Mouse (Mus musculus) naive thymus-derived CD4-positive, alpha-beta T cell, adult 5 months (primary cell): ENCODE data around the gene Mmrn2. TPM values are rescaled to one million over a fixed set of nuclear protein-coding genes. Genes with fewer than 3 reads are reported as not detected.

ENCODE experiments used
- polyA plus RNA-seq: library from polyadenylated mRNA; unstranded; fragments of 100-300 nt; shearing (Covaris generic); gene quantifications from one replicate; pipeline ENCODE4 v1.2.1, GENCODE M21; 2017

Mmrn2 gene
- not detected for polyA plus RNA-seq

GRCm38 (mm10) chr14:34375415-34375904, at the start of gene Mmrn2:
TSS of gene Mmrn2 (plus strand) at chr14:34375465.

DNA sequence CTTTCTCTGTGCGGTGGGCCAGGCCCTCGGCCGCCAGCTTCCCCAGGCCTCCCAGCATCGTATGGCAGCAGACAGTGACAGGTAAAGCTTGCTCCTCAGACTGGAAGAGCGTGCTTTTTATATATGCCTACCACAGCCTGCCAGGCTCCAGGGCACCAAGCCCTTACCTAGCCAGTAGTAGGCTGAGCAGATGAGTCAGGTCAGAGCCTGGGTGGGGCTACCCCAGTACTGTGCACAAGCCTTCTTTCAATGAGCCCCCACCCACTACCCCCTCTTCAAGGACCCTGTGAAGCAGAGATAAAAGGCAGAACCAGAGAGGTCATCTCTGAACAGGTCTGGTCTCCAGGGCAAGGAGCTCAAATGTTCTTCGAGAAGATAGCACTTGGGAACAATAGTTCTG, 20.0 kb upstream of the Mmrn2 start, which contains the start of gene Fam25c:
Gene Fam25c, minus strand, starts transcription at position 133 of the 400 bp plus-strand sequence.

DNA sequence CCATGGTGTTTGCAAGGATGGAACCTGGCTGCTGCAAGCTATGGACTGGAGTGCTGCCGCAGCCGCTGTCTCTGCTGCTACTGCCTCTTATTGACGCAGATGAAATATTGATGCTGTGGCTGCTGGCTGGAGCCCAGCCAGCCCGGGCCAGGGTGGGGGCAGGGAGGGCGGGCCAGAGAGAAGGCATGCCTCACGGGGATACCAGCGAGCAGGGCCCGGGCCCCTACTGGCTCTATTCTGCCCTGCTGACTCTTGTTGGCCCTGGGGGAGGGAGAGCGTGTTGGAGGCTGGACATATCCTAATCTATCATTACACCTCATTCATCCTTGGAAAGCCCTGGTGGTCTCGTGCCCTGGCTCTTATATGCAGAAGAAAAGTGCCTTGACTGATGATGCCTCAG, 688 bp upstream of the Mmrn2 start, which contains the start of gene Sncg:
Gene Sncg, minus strand, starts transcription at position 213 of the 400 bp plus-strand sequence.

Other genes with a start within 250 kb of the Mmrn2 start
- gene Npy4r, start 223.0 kb upstream of the Mmrn2 start, polyA plus RNA-seq, result not detected
- gene Gprin2, start 173.8 kb upstream of the Mmrn2 start, polyA plus RNA-seq, result not detected
- gene Syt15, start 155.9 kb upstream of the Mmrn2 start, polyA plus RNA-seq, result not detected
- 23.7 TPM for gene Shld2, start 65.0 kb upstream of the Mmrn2 start, polyA plus RNA-seq
- gene Glud1, start 64.7 kb upstream of the Mmrn2 start, polyA plus RNA-seq, result 114 TPM
- not detected for gene Fam25c, start 20.0 kb upstream of the Mmrn2 start, polyA plus RNA-seq
- not detected for gene Sncg, start 676 bp upstream of the Mmrn2 start, polyA plus RNA-seq
- gene Bmpr1a, start 127.9 kb downstream of the Mmrn2 start, polyA plus RNA-seq, result 0.52 TPM
- gene 9230112D13Rik, start 147.3 kb downstream of the Mmrn2 start, polyA plus RNA-seq, result not detected
- 0.09 TPM for gene Ldb3, start 213.2 kb downstream of the Mmrn2 start, polyA plus RNA-seq
- gene Opn4, start 224.7 kb downstream of the Mmrn2 start, polyA plus RNA-seq, result not detected